Mouse (Mus musculus) limb, embryonic 13.5 days (tissue): ENCODE measurements at regions not wholly inside any gene's neighbourhood (a gene's known extent, or its start where the extent isn't known, plus 50 kb on each side); places are given as distances from the start of the nearest gene placed in this dataset.

Experiments
- ATAC-seq: fragments of 200-750 bp; cut with Nextera tagmentation; 2 replicates; pipeline ENCODE4 v1.8.0; 2017; ENCODE audit warnings: low read depth, moderate number of reproducible peaks, moderate TSS enrichment; ENCODE audit not compliant: low FRiP score
- H3K27ac ChIP-seq: fragments of 300-500 bp; sonication (generic); 2 replicates; pipeline ENCODE4 v1.5.1; 2015; ENCODE audit warnings: inconsistent platforms, mild to moderate bottlenecking, moderate library complexity
- H3K27me3 ChIP-seq: fragments of 300-500 bp; sonication (generic); 2 replicates; pipeline ENCODE4 v1.6.1; 2015; ENCODE audit warnings: mild to moderate bottlenecking, inconsistent platforms
- H3K36me3 ChIP-seq: fragments of 300-500 bp; sonication (generic); 2 replicates; pipeline ENCODE4 v1.6.1; 2015; ENCODE audit warnings: inconsistent platforms, mild to moderate bottlenecking, moderate library complexity
- H3K4me1 ChIP-seq: fragments of 300-500 bp; sonication (generic); 2 replicates; pipeline ENCODE4 v1.6.1; 2015; ENCODE audit warnings: inconsistent platforms
- H3K4me2 ChIP-seq: fragments of 300-500 bp; sonication (generic); replicated peaks from 2 replicates; pipeline ENCODE4 v1.6.1; 2015; ENCODE audit warnings: inconsistent platforms, mild to moderate bottlenecking, moderate library complexity
- H3K4me3 ChIP-seq: fragments of 300-500 bp; sonication (generic); 2 replicates; pipeline ENCODE4 v1.5.1; 2015; ENCODE audit warnings: moderate library complexity, mild to moderate bottlenecking, inconsistent platforms
- H3K9ac ChIP-seq: fragments of 300-500 bp; sonication (generic); 2 replicates; pipeline ENCODE4 v1.6.1; 2015; ENCODE audit warnings: mild to moderate bottlenecking, inconsistent platforms
- H3K9me3 ChIP-seq: fragments of 300-500 bp; sonication (generic); 2 replicates; pipeline ENCODE4 v1.6.1; 2016; ENCODE audit warnings: inconsistent platforms
- WGBS: fragments of 180-500 bp; shearing (Covaris S2); methylation state at CpG from one replicate; pipeline ENCODE4 v1.1.7; 2015; 5-methylcytosine and 5-hydroxymethylcytosine counted together

DNA sequence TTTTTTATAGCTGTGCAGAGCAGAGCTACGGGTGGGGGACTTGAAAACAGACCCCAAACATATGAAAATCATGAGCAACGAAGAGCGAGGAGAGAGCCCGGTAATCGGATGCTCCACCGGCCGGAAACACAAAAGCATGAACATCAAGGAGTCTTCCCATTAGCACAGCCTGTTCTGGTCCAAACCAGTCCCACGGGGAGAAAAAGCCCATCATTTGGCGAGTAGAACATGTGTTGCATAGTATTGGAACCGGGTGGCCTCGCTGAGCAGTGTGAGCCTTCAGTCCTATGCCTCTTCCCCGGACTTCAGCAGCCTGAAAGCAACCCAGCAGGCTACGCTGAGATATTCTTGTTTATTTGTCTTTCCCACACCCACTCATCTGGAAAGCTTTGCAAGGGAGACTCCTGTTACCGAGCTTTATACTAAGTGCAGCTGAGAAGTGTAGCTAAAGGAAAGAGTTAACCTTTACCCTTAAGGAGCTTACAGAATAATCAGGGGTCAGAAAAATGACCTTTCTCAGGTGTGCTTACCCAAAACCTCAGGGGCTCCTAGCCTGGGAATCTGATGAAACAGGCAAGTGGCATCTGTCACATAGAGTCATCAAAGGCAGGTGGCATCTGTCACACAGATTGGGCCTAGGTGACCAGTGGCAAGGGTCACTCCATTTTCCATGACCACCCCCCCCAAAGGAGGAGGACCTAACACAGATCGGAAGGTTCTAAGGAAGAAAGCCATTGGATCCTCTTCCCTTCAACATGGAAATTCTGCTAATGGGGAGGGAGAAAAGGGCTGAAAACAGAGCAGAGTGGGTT is 209.8 kb downstream of the Hs3st3b1 start:
- H3K27me3 ChIP-seq, result peaks cover 3% of the 10 kb centered on the region; the same call in 1 of the 2 replicates
- ATAC-seq, result 0 out of 2 replicates have a peak, but pooled peaks have one; percentile 40
- 53% methylated on average over 15 of the region's 15 CpGs for WGBS
- H3K4me2 ChIP-seq, result peak overlapping the region; percentile 21; the same call in 1 of the 2 replicates
- H3K9me3 ChIP-seq, result no peaks in the 10 kb centered on the region
- H3K36me3 ChIP-seq, result no peaks in the 10 kb centered on the region
- 0 out of 2 replicates have a peak, but pooled peaks cover 3% of the 10 kb centered on the region for H3K4me1 ChIP-seq
- no peak overlapping the region for H3K4me3 ChIP-seq
- H3K27ac ChIP-seq, result no peak overlapping the region
- H3K9ac ChIP-seq, result no peak overlapping the region

- no peak for ATAC-seq
- H3K27me3 ChIP-seq, result no peaks in the 10 kb centered on the region
- H3K27ac ChIP-seq, result no peak overlapping the region
- no peak overlapping the region for H3K4me3 ChIP-seq
- no peaks in the 10 kb centered on the region for H3K9me3 ChIP-seq
- H3K9ac ChIP-seq, result no peak overlapping the region
- no peak overlapping the region for H3K4me2 ChIP-seq
- WGBS, result 90% methylated on average over 5 of the region's 5 CpGs
- H3K36me3 ChIP-seq, result no peaks in the 10 kb centered on the region
- no peaks in the 10 kb centered on the region for H3K4me1 ChIP-seq
Measured at GRCm38 (mm10) chr11:63722261-63722660, 199.8 kb downstream of the Hs3st3b1 start.

DNA sequence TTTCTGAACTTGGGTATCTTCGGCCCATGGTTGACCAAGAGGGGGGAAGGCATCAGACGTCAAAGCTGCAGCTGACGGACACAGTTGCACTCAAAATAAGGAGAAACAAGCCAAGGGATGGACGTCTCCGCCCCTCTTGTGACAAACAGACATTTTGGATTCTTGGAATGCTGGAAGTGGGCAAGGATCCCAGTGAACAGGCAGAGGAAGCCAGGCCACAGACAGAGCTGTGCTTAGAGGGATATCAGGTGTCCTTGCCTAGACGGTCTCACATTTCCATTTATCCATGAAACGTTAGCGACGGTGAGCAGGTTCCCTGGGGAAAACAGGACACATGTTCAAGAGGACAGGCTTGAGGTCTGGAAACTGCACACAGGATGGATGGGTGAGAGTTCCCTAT is 191.2 kb downstream of the Hs3st3b1 start:
- Histone ChIP-seq H3K36me3 (no peaks in the 10 kb centered on the region), H3K27me3 (no peaks in the 10 kb centered on the region), H3K9me3 (no peaks in the 10 kb centered on the region), H3K4me1 (no peaks in the 10 kb centered on the region), H3K4me2 (no peak overlapping the region), H3K27ac (no peak overlapping the region), H3K9ac (no peak overlapping the region), H3K4me3 (no peak overlapping the region)
- ATAC-seq, result no peak
- WGBS, result 59% methylated on average over 9 of the region's 9 CpGs

- Histone ChIP-seq H3K27me3 (no peaks in the 10 kb centered on the region), H3K4me3 (no peak overlapping the region), H3K4me2 (no peak overlapping the region), H3K4me1 (peaks cover 24% of the 10 kb centered on the region), H3K9ac (no peak overlapping the region), H3K36me3 (no peaks in the 10 kb centered on the region), H3K27ac (no peak overlapping the region), H3K9me3 (no peaks in the 10 kb centered on the region)
- WGBS, result 22% methylated on average over 5 of the region's 5 CpGs
- ATAC-seq, result peak; percentile 54; the same call in 1 of the 2 replicates
Measured at GRCm38 (mm10) chr11:63753260-63753659, 168.8 kb downstream of the Hs3st3b1 start.

- Histone ChIP-seq H3K27ac (no peak overlapping the region), H3K4me1 (peaks cover 24% of the 10 kb centered on the region), H3K4me3 (no peak overlapping the region), H3K36me3 (no peaks in the 10 kb centered on the region), H3K9ac (no peak overlapping the region), H3K4me2 (no peak overlapping the region), H3K27me3 (no peaks in the 10 kb centered on the region), H3K9me3 (no peaks in the 10 kb centered on the region)
- no peak for ATAC-seq
- WGBS, result 72% methylated on average over 3 of the region's 3 CpGs
Measured at GRCm38 (mm10) chr11:63754826-63755225, 167.3 kb downstream of the Hs3st3b1 start.

DNA sequence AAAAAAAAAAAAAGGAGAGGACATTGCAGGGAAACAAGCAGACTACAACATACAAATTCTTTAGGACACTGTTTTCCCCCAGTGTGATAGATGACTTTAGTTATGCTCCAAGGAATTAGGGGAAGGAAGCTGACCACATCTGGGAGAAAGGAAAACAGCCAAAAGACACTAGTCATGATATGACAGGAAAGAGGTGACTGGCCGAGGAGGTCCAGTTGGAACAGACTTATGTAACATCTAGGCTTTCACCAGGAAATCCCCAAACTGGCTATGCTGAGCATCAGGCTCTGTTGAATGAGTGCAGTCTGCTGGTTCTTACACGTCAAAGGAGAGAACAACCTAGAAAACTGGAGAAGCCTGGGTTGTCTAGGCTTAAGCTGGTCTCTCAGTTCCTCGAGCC is 163.8 kb downstream of the Hs3st3b1 start:
- H3K9ac ChIP-seq, result no peak overlapping the region
- H3K9me3 ChIP-seq, result no peaks in the 10 kb centered on the region
- ATAC-seq, result no peak
- 72% methylated on average over 3 of the region's 3 CpGs for WGBS
- H3K4me1 ChIP-seq, result peaks cover 14% of the 10 kb centered on the region
- H3K4me2 ChIP-seq, result no peak overlapping the region
- H3K27ac ChIP-seq, result no peak overlapping the region
- H3K36me3 ChIP-seq, result no peaks in the 10 kb centered on the region
- H3K4me3 ChIP-seq, result no peak overlapping the region
- no peaks in the 10 kb centered on the region for H3K27me3 ChIP-seq

DNA sequence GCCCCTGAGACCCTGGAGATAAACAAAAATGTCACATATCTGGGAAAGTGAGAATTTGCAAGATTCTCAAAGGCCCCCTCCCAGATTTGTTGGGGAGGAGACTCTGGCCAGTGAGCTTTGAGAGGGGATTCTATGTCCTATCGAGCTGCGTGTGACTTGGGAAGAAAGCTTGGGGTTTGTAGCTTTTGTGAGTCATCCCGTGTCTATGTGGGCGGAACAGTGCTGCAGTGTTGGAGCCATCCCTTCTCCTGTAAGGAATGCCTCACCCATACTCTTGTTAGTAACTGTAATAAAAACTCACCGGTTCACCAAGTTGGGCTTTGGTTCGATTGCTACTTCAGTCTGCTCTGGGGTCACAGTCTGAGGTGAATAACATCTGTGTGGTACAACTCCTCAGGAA is 160.5 kb downstream of the Hs3st3b1 start:
- Histone ChIP-seq H3K4me3 (no peak overlapping the region), H3K27ac (no peak overlapping the region), H3K4me2 (no peak overlapping the region), H3K36me3 (no peaks in the 10 kb centered on the region), H3K9ac (no peak overlapping the region), H3K9me3 (no peaks in the 10 kb centered on the region), H3K27me3 (peaks cover 3% of the 10 kb centered on the region; the same call in 1 of the 2 replicates), H3K4me1 (peaks cover 4% of the 10 kb centered on the region; the same call in 1 of the 2 replicates)
- ATAC-seq, result no peak
- 80% methylated on average over 6 of the region's 6 CpGs for WGBS

- ATAC-seq, result no peak
- WGBS, result 63% methylated on average over 10 of the region's 10 CpGs
- Histone ChIP-seq H3K4me2 (no peak overlapping the region), H3K9ac (no peak overlapping the region), H3K4me3 (no peak overlapping the region), H3K36me3 (no peaks in the 10 kb centered on the region), H3K9me3 (peaks cover 6% of the 10 kb centered on the region; the same call in 1 of the 2 replicates), H3K4me1 (no peaks in the 10 kb centered on the region), H3K27ac (no peak overlapping the region), H3K27me3 (peaks cover 4% of the 10 kb centered on the region; the same call in 1 of the 2 replicates)
Measured at GRCm38 (mm10) chr11:63767631-63768250, 154.3 kb downstream of the Hs3st3b1 start.

DNA sequence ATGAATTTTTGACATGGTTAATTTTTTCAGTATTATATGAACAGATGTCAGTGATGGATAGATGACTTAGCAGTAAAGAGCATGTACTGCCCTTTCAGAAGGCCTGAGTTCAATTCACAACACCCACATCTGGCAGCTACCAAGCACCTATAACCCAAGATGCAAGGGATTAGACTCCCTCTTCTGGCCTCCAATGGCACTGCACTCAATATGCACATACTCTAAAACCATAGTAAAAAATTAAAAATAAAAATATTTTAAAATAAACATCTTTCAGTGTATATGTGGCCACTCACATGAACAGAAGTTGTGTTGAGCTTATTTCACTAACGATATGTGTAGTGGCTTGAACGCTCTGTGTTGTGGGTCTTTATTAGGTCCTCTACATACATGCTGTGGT is 152.4 kb downstream of the Hs3st3b1 start:
- H3K4me3 ChIP-seq, result no peak overlapping the region
- no peaks in the 10 kb centered on the region for H3K36me3 ChIP-seq
- H3K4me2 ChIP-seq, result no peak overlapping the region
- peaks cover 6% of the 10 kb centered on the region; the same call in 1 of the 2 replicates for H3K9me3 ChIP-seq
- ATAC-seq, result no peak
- WGBS, result 99% methylated on average over 2 of the region's 2 CpGs
- peaks cover 4% of the 10 kb centered on the region; the same call in 1 of the 2 replicates for H3K27me3 ChIP-seq
- H3K9ac ChIP-seq, result no peak overlapping the region
- no peaks in the 10 kb centered on the region for H3K4me1 ChIP-seq
- no peak overlapping the region for H3K27ac ChIP-seq

DNA sequence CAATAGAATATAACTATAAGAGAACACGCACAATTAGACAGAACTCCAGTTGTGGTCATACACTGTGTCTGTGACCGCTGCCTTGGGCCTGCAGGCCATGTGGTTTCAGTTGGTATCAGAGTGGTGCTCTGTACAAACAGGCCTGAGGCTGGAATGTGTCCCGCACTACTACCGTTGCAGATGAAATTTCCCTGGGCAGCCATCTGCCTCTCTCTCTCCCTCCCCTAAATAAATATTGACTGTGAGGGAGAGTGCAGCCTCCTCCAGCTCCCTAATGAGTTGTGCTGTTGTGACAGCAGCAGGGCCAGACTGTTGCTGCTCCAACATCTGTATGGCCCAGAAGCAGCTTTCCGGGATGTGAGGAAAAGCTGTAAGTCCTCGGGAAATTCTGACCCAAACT is 146.7 kb downstream of the Hs3st3b1 start:
- no peak for ATAC-seq
- Histone ChIP-seq H3K27ac (no peak overlapping the region; the same call in 1 of the 2 replicates), H3K36me3 (no peaks in the 10 kb centered on the region), H3K9me3 (no peaks in the 10 kb centered on the region), H3K4me1 (peaks cover 21% of the 10 kb centered on the region), H3K4me3 (no peak overlapping the region), H3K27me3 (peaks cover 6% of the 10 kb centered on the region; the same call in 1 of the 2 replicates), H3K4me2 (no peak overlapping the region), H3K9ac (no peak overlapping the region)
- 16% methylated on average over 6 of the region's 6 CpGs for WGBS

DNA sequence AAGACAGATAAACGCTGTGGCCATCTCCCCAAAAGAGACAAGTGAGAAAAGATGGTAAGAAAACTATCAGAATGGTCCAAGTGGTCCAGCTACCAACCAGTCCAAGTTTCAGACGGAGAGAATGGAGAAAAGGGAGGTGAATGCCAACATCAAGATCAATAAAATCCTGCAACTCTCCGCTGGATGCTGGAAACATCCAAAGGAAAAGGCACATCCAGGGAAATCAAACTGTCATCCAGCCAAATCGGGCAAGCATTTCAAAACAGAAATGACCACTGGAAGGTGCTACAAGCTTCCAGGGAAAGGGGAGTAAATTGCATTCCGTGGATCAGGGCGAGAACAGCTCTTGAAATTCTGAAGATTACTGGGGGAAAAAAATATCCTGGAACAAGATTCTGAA is 142.7 kb downstream of the Hs3st3b1 start:
- Histone ChIP-seq H3K27me3 (peaks cover 11% of the 10 kb centered on the region; the same call in 1 of the 2 replicates), H3K4me1 (peaks cover 21% of the 10 kb centered on the region), H3K9me3 (no peaks in the 10 kb centered on the region), H3K36me3 (no peaks in the 10 kb centered on the region), H3K4me3 (no peak overlapping the region), H3K27ac (no peak overlapping the region), H3K9ac (no peak overlapping the region), H3K4me2 (no peak overlapping the region)
- ATAC-seq, result no peak
- WGBS, result 69% methylated on average over 6 of the region's 6 CpGs
